Mouse (Mus musculus) gonadal fat pad, adult 2 months (tissue): ENCODE measurements around the gene Rps19. TPM values are rescaled to one million over a fixed set of nuclear protein-coding genes. Genes with fewer than 3 reads are reported as not detected.
"Not testable (repeated sequence)": the region's sequence is repeated elsewhere in the genome, so short reads cannot be mapped to it uniquely, and the experiment has no call there.

Source experiments
- DNase-seq: peaks from one replicate; pipeline ENCODE4 v3.0.0-alpha.2; 2012; ENCODE audit warnings: low read depth
- polyA plus RNA-seq: library from polyadenylated mRNA; depleted of rRNA; stranded (reverse); fragments of >200 nt; gene quantifications from 2 replicates; pipeline ENCODE4 v1.2.3, GENCODE M21; 2012

The Rps19 gene
- polyA plus RNA-seq, 1 experiment: 584 TPM

- no peak for DNase-seq
Measured at GRCm38 (mm10) chr7:24869532-24870165, 14.5 kb upstream of the Rps19 start, which contains the start of the genes Lypd4 and Dmrtc2. Lypd4 (minus strand) TSS chr7:24869941. Dmrtc2 (plus strand) TSS chr7:24870057.

DNA sequence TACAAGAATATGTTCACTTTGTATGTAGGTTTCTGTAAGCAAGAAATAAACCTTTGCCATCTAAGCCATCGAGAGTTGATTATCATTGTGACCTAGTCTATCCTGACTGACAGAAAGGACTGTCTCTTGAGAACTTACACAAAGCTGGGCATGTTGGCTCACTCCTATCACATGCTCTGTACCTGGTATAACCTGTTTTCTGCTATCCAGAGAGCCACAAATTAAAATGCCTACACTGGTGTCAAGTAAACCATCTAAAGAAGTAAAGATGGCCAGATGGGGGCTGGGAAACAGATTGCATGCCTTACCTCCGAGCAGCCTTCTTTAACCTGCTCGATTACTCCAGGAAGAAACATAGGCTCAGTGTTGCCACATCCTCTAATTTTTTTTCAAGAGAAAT, 6.6 kb upstream of the Rps19 start:
- peak; percentile 49 for DNase-seq

DNA sequence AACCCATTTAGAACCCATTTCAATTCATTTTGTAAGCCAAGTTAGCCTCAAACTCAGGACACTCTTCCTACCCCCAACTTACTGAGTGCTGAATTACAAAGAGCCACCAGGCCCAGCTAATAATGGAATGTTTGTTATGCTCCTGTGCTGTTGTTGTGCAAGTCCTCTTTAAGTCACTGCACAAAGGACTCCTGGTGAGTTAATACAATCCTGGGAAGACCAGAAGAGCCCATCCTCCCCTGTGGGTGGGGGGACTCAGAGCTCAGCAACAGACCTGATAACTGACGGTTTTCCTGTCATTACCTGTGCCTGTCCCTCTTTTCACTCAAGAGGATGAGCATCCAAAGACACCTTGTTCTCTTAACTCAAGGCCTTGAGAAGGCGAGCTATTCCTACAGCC, 4.6 kb upstream of the Rps19 start:
- DNase-seq: no peak

GRCm38 (mm10) chr7:24882416-24883199, 1.6 kb upstream of the Rps19 start:
- DNase-seq: no peak

DNA sequence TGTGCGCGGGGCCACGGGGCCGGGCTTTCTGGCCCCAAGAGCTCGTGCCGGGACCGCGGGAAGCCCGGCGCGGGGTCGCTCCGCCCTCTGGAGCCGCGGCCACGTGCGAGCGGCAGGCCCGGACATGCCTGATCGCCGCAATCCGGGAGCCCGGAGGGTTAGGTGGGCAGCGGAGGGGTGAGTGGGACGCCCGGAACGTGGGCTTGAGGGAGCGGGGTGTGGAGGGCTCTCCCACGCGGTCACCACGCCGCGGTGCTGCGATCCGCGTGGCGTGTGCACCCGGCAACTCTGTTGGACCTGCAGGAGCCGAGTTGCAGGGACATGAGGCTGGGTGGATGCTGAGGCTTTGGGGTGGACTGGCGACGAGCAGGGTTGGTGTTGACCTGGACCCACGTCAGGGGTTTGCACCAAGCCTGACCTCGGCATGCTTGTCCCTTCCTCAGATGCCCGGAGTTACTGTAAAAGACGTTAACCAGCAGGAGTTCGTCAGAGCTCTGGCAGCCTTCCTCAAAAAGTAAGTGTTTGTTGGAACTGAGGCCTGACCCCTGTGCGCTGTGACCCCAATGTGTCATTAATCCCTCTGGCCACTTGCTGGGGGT, 621 bp downstream of the Rps19 start:
- no peak for DNase-seq

GRCm38 (mm10) chr7:24885468-24886307, 1.5 kb downstream of the Rps19 start:
- no peak for DNase-seq

DNA sequence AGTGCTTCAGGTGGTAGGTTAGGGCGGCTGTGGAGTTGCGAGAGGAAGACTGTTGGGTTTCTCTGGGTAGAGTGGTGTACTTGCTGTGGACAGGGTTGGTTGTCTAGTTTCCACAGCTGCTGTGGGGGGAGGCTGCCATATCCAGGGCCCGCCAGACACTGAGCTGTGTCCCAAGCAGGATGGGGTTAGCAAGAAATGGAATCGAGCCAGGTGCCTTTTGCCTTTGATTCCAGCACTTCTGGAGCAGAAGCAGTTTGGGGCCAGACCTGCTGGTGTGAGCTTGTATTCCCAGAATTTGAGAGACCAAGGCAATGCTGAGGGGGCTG, 2.1 kb downstream of the Rps19 start:
- DNase-seq: no peak

- DNase-seq: no peak
Measured at GRCm38 (mm10) chr7:24887096-24887495, 2.9 kb downstream of the Rps19 start.

- no peak for DNase-seq
Measured at GRCm38 (mm10) chr7:24889431-24890220, 5.5 kb downstream of the Rps19 start.

DNA sequence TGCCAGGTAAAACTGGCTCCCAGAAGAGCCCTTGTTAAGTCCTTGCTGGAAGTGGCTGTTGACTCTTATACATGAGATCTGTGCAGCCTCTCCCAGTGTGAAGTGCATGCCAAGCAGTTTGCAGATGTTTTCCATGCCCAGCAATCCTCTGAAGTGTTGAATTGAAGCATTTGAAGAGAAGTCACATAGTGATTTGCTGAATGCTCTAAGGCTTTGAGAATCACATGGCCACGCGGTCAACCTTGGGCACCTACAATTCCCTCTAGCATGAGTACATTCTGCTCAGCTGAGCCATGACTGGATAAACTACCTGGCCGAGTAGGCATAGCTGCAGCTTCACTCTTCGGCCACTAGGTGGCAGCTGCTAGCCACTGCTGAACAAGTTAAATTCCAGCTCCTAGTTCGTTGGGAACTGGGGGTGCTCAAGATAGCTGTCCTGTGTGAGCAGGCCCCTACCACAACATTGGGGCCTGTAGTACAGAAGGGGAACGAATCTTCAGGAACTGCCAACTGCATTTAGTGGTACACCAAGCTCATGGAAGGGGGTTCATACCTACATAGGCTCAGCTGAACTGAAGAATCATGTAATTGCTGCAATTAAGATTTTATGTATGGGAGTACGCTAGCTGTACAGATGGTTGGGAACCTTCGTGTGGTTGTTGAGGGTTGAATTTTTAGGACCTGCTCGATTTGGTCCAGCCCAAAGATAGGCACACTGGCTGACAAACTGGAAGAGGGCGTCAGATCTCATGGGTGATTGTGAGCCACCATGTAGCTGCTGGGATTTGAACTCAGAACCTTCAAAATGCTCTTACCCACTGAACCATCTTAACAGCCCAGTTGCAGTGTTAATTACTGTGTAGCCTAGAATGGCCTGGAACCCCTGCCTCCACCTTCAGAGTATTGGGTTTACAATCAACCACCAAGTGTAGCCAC, 6.4 kb downstream of the Rps19 start:
- DNase-seq: no peak

- no peak for DNase-seq
Measured at GRCm38 (mm10) chr7:24891241-24892124, 7.3 kb downstream of the Rps19 start.

DNA sequence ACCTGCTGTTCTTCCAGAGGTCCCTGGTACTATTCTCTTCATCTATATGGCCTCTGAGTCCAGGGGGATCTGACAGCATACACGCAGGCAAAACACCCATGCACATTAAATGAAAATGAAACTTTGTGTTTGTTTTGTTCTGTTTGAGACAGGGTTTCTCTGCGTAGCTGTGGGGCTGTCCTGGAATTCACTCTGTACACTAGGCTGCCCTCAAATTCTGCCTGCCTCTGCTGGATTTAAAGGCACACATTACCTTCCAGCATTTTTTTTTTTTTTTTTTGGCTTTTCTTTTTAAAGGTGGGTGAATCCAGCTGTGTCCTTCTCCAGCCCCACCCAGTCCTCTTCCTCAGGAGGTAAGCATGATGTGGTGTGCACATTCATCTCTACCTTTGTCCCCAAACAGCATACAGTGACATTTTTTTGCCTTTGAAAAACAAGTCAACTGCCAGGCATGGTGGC, 8.0 kb downstream of the Rps19 start:
- DNase-seq: no peak

GRCm38 (mm10) chr7:24895749-24896148, 11.6 kb downstream of the Rps19 start:
- not testable (repeated sequence) for DNase-seq

DNA sequence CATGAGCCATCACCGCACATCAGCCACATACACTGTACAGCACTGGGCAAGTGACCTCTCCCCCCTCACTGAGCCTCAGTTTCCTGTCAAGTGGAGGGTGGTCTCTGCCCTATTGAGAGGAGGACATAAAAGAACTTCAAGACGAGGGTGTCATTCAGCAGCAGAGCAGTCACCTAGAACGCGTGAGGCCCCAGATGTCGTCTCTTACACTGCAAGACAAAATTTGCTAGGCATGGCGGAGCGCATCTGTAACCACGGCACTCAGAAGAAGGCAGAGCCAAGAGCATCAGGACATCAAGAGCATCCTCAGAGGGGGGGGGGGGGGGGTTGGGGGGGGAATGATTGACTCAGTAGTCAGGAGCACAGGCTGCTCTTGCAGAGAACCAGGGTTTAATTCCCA, 12.1 kb downstream of the Rps19 start:
- no peak for DNase-seq

DNA sequence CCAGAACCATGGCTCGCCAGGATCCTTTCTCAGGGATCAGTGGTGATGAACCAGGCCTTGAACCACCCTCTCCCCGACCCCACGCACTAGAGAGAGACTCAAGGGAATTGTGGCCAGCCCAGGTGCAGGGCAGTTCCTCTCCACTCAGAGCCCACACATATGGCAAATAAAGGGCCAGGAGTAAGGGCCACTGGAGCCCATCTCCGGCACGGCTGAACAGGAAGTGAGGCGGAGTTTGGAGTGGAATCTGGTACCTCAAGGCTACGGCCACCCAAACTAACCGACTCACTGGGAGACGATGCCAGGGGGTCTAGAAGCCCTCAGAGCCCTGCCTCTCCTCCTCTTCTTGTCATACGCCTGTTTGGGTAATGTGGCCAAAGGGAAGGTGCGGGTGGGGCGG, 13.1 kb downstream of the Rps19 start, which contains the start of gene Cd79a:
Gene Cd79a (plus strand): TSS at position 158 of the 400 bp plus-strand sequence.
- no peak for DNase-seq

DNA sequence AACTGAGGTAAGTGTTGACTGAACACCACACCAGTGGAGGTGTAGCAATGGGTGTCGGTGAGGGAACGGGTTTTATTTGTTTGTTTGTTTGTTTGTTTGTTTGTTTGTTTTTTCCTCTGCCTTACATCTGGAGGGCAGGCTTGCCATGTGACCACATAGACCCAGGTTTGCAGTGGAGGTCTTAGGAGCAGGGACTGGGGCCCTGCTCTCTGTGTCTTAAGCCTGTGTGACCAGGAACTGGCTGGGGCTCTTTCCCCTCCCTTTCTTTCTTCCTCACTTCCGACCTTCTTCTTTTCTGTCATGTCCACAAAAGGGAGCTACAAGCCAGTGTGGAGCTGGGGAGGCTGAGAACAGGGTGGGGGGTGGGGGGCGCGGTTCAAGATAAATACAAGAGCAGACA, 13.8 kb downstream of the Rps19 start:
- no peak for DNase-seq

DNA sequence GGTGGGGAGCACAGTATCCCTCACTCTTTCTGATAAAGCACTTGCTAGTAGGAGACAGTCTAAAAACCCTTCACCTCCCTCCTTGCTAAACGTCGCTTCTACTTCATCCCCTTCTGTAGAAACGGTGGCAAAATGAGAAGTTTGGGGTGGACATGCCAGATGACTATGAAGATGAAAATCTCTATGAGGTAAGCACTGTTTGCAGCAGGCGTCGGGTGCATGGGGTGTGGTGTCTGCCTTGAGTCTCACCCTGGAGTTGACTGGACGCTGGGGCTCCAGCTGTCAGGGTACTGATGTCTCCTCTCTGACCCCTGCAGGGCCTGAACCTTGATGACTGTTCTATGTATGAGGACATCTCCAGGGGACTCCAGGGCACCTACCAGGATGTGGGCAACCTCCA, 16.9 kb downstream of the Rps19 start:
- no peak for DNase-seq

DNA sequence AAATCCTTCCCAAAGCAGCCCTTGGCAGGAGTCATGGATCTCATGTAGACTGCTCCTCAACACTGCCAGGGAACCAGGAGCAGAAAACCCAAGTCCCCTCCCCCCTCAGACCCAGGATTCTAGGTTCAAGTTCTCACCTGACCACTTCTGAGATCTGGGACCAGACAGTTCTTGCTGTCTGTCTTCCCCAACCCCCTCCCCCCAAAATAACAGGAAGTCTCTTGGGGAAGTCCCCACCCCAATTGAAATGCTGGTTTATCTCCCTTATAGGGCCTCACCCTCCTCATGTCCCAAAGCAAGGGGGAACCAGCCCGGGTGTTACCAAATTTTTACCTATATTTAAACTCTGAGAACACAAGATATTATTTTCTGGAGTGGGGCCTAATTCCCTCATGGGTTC, 17.7 kb downstream of the Rps19 start:
- no peak for DNase-seq

DNA sequence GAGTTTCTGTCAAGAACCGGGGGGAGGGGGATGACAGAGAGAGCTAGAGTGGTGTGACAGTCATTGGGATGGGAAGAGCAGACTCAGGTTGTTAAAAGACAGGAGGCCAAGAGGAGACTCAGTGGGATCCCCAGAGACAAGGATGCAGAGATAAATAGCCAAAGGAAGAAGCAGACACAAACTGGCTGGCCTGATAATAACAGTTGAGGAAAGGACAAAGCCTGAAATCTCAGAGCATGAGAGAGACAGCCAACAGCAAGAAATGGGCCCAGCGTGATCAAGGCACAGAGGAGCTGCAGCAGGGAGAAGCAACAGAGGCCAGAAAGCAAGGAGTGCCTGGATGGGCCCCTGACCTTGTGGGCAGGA, 18.1 kb downstream of the Rps19 start:
- no peak for DNase-seq
